In genomic region chr15:102350138-102350941, GRCm38 (mm10) we compare ENCODE assay signal across 8 mouse cellular contexts. TPM values are rescaled to one million over a fixed set of nuclear protein-coding genes. Genes with fewer than 3 reads are reported as not detected.
DNase-seq lines count a peak whose midpoint lies in the region; ATAC-seq and TF ChIP-seq lines count a peak whose summit lies in the region.

Aaas (minus strand) TSS chr15:102350771.

- H3K4me1 ChIP-seq in hindbrain, postnatal 0 days (ENCODE audit: insufficient read depth, low read length): peaks cover 5% of the 10 kb centered on the region

- no peaks in the 10 kb centered on the region for H3K9me3 ChIP-seq in hindbrain, postnatal 0 days (ENCODE audit: low read length)

- peak within 1 kb of the TSS; percentile 58 for H3K9ac ChIP-seq in hindbrain, postnatal 0 days (replicated peaks; ENCODE audit: low read length)

- H3K27ac ChIP-seq in gastrocnemius, adult 2 months: peak within 1 kb of the TSS; percentile 93
- H3K27ac ChIP-seq in hindbrain, postnatal 0 days: peak within 1 kb of the TSS; percentile 66; the same call in 1 of the 2 replicates
- peak within 1 kb of the TSS; percentile 76 for H3K27ac ChIP-seq in left cerebral cortex, adult 2 months

- H3K4me2 ChIP-seq in hindbrain, postnatal 0 days (ENCODE audit: low read depth, low read length): peak within 1 kb of the TSS; percentile 83

- peak; percentile 88 for ATAC-seq in common myeloid progenitor, adult 5-6 weeks (replicated peaks; ENCODE audit: low read depth, poor library complexity, severe bottlenecking)
- peak; percentile 91 for ATAC-seq in hindbrain, postnatal 0 days
- ATAC-seq in megakaryocyte, adult 5-6 weeks (ENCODE audit: poor library complexity, severe bottlenecking): peak; percentile 98

- 1% methylated on average over 56 of the region's 56 CpGs for WGBS in hindbrain, postnatal 0 days

- intact Hi-C loops in gastrocnemius, adult 2 months (cut with DNase I): no loop called here
- intact Hi-C loops in left cerebral cortex, adult 2 months (cut with DNase I): no loop called here

- peak within 1 kb of the TSS; percentile 81 for H3K4me3 ChIP-seq in gastrocnemius, adult 2 months
- H3K4me3 ChIP-seq in hindbrain, postnatal 0 days (ENCODE audit: low read length): peak within 1 kb of the TSS; percentile 54
- peak within 1 kb of the TSS; percentile 74 for H3K4me3 ChIP-seq in left cerebral cortex, adult 2 months

- TF ChIP-seq CTCF in gastrocnemius, adult 2 months (IDR thresholded peaks at IDR 0.05): peak; percentile 95
- TF ChIP-seq CTCF in hindbrain, postnatal 0 days (IDR thresholded peaks at IDR 0.05; ENCODE audit: low read depth): peak; percentile 92
- TF ChIP-seq CTCF in left cerebral cortex, adult 2 months (IDR thresholded peaks at IDR 0.05): peak; percentile 95

- 0 out of 2 replicates have a peak, but pooled peaks cover 4% of the 10 kb centered on the region for H3K36me3 ChIP-seq in hindbrain, postnatal 0 days (ENCODE audit: insufficient read depth, low read length)

- no peaks in the 10 kb centered on the region for H3K27me3 ChIP-seq in hindbrain, postnatal 0 days (ENCODE audit: insufficient read depth, low read length)

- DNase-seq in ZHBTc4 (ENCODE audit: low read depth, low spot score): peak; percentile 98
- DNase-seq in gastrocnemius, adult 2 months: peak; percentile 96
- DNase-seq in hindbrain, postnatal 0 days (ENCODE audit: low spot score): peak; percentile 98
- DNase-seq in left cerebral cortex, adult 2 months (ENCODE audit: extremely low spot score in 1 of 2, low spot score in 2 of 2): peak; percentile 95 to 96
- DNase-seq in right cerebral cortex, adult 2 months (ENCODE audit: low spot score in 2 of 2): peak; percentile 93 to 95
- peak; percentile 96 for DNase-seq in urinary bladder, postnatal 14 days (ENCODE audit: low spot score)

RNA-seq across cellular contexts. Expression of gene Aaas, which starts in this region (rescaled TPM):
- total RNA-seq in common myeloid progenitor, adult 5-6 weeks (2017): 111 and 199 TPM in 2 replicates
- total RNA-seq in gastrocnemius, adult 2 months (2021): 1 to 10 TPM; 5.7 to 7.8 TPM
- total RNA-seq in hindbrain, postnatal 0 days (2014; rRNA removed): 19.4 and 25.4 TPM in 2 replicates
- polyA plus RNA-seq in hindbrain, postnatal 0 days (2015; fragmentation: Nextera tagmentation; extraction: Ambion mirVana): 31.4 and 36.4 TPM in 2 replicates
- total RNA-seq in left cerebral cortex, adult 2 months (2021): 10 to 100 TPM; 14.3 to 18.9 TPM
- 67.5 and 75.2 TPM in 2 replicates for total RNA-seq in megakaryocyte, adult 5-6 weeks (2015)
- total RNA-seq in megakaryocyte, adult 5-6 weeks (2017): 64.3 and 100 TPM in 2 replicates

Comparison
In these comparisons a context has a peak if more than half of its experiments do, and no peak if none do; other contexts are left out.
1. Peak in every context shown above with its lines: DNase-seq, ATAC-seq, H3K4me3 ChIP-seq and H3K27ac ChIP-seq.